Mouse (Mus musculus) liver, adult 2 months (tissue): ENCODE measurements around the gene Ms4a18.

Experiments used
- CTCF ChIP-seq: fragments of 200-500 bp; IDR thresholded peaks from 2 replicates; pipeline ENCODE4 v1.5.1; 2011; ENCODE audit warnings: low read depth, low read length, control low read depth
- POLR2A ChIP-seq: fragments of 200-500 bp; IDR thresholded peaks from 2 replicates; pipeline ENCODE4 v1.6.1; 2011; ENCODE audit warnings: low read length, control low read depth; ENCODE audit not compliant: insufficient read depth; ENCODE audit errors: extremely low read depth

DNA sequence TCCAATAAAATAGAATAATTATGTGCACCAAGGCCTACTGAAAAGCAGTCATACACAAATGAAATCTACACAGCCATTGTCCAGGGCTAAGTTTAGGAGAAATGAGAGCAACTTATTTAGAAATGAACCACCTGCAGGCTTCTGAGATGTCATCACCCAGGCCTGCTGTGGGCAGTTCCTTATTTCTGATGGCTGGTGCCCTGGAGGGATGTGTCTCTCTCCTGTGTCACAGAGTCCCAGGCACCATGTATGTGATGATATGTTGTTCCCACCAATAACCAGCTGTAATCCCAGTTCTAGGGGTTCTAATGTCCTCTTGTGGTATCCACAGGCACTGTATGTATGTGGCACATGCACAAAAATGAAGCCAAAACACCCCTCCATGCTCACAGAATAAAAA is 42.1 kb upstream of the Ms4a18 start:
- TF ChIP-seq POLR2A = no peak
- TF ChIP-seq CTCF = no peak
